Mouse (Mus musculus) stomach, postnatal 0 days (tissue): ENCODE measurements around the gene Nccrp1.

Experiments
- CTCF ChIP-seq: IDR thresholded peaks from 2 replicates; pipeline ENCODE4 v1.5.1; 2016; ENCODE audit warnings: antibody characterized with exemption, low read depth, mild to moderate bottlenecking, moderate library complexity
- EP300 ChIP-seq: optimal IDR thresholded peaks from 2 replicates; pipeline ENCODE3; 2016; ENCODE audit warnings: antibody characterized with exemption

GRCm38 (mm10) chr7:28545891-28546210 is 1.2 kb downstream of the Nccrp1 start:
- TF ChIP-seq CTCF (no peak), EP300 (no peak)
